Mouse (Mus musculus) adrenal gland, adult 8-10 months (tissue): Measurements from ENCODE around the gene Cemip. TPM values are rescaled to one million over a fixed set of nuclear protein-coding genes. Genes with fewer than 3 reads are reported as not detected.

Experiments used
- DNase-seq: peaks from one replicate; pipeline ENCODE4 v3.0.0; 2022
- total RNA-seq, 4 experiments: library from RNA; stranded (reverse); gene quantifications; 2 replicates each; pipeline ENCODE4 v1.2.4; 2022

The Cemip gene
- total RNA-seq, 4 experiments from 2014 or later, result 0.77 to 1.4 (median 1.0) TPM

GRCm38 (mm10) chr7:83965181-83965580, 121.1 kb downstream of the Cemip start:
- no peak for DNase-seq

DNA sequence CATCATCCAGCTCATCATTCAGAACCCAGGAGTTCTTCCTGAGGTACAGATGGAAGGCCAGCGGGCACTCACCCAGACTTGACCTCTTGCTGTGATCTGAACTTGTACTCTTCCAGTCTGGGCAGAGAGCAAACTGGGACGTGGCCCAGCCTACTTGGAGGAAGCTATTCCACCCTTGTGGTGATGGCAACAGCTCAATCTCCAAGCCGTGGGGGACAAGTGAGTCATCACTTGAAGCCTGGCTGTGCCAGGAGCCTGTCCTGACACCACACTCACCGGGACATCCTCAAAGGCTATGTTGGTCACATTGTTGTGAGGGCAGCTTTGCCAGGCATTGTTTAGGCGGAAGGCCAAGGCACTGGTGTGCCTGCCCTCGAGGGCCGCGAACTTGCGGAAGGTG, 133.8 kb downstream of the Cemip start:
- DNase-seq, result no peak

- no peak for DNase-seq
Observed at GRCm38 (mm10) chr7:83951327-83951726, 135.0 kb downstream of the Cemip start.

DNA sequence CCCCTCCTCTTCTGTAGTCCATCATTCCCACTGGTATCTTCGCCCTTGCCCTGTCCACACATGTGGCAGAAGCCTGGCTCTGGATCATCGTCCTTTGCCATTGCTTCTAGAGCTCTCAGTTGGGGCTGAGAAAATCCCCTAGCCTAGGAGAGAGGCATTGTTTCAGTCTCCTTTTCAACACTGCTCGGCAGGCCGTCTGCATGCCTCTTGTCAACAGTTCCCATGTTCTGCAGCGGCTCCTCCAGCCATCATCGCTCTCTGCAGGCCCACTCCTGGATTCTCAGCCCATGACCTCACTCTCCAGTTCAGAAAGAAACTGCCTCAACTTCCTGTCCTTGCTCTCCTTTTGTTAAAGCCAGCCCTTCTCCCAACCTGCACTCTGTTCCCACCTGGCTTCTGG, 136.6 kb downstream of the Cemip start:
- DNase-seq, result no peak

DNA sequence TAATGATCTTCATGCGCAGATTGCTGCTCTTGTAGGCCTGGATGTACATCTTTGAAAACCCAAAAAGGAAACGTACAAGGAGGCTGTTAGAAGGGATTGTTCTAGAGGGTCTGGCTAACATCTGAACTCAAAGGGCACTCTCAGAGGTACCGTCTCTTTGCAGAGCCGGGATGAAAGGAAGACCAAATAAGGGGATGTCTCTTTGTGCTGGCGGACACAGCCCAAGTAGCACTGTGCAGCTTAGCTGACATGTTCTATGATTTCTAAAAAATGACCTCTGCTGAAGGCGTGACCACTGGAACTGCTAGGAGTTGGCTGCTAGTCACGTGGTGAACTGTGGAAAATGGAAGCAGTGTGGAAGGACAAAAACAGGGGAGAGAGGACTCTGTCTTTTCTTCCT, 137.6 kb downstream of the Cemip start:
- DNase-seq, result no peak

- peak; percentile 69 for DNase-seq
Observed at GRCm38 (mm10) chr7:83941701-83942101, 144.6 kb downstream of the Cemip start.

GRCm38 (mm10) chr7:83940136-83940535, 146.2 kb downstream of the Cemip start:
- DNase-seq, result no peak

DNA sequence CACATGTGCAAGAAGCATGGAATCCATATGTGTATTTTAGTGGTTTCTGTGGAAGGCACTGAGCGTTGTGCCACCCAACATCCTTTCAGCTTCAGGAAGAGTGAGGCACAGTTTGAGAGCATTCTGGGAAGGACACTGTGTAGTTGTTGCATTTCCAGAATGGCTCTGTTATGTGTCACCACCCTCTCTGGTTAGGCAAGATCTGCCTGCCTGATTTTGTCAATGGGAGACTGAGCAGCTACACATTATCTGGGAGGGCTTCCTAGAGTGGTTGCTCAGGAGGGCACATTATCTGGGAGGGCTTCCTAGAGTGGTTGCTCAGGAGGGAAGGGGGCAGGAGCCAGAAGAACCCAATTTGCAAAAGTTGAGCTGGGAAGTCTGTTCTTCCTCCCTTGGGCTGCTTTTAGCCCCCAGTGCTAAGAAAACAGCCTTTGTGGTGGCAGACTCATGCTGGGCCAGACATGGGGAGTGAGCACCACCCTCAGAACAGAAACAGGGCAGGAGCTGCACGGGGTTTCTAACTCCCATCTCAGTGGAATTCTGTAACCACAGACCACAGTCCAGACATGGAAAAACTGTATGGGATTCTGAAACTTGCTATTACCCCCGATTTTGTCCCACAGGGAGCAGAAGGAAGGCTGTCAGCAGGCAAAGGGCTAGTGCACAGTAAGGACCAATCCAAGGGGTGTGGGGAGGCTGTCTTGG, 147.1 kb downstream of the Cemip start:
- DNase-seq, result no peak

GRCm38 (mm10) chr7:83921637-83922036, 164.7 kb downstream of the Cemip start:
- no peak for DNase-seq

GRCm38 (mm10) chr7:83920241-83920640, 166.1 kb downstream of the Cemip start:
- no peak for DNase-seq

DNA sequence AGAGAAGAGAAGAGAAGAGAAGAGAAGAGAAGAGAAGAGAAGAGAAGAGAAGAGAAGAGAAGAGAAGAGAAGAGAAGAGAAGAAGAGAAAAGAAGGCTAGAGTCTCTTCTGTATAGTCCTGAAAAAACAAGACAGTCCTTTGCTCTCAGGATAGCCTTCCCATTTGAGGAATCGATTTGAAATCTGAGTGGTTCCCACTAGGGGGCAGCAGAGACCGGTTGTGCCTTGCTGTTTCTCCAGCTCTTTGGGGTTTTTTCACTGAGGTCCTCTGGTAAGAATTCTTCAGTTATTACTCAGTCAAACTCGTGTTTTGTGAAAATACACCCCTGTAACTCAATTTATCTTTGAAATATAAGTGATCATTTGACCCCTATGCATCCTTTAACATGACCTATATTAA, 171.7 kb downstream of the Cemip start:
- DNase-seq, result peak; percentile 55

GRCm38 (mm10) chr7:83913995-83914394, 172.3 kb downstream of the Cemip start:
- no peak for DNase-seq

DNA sequence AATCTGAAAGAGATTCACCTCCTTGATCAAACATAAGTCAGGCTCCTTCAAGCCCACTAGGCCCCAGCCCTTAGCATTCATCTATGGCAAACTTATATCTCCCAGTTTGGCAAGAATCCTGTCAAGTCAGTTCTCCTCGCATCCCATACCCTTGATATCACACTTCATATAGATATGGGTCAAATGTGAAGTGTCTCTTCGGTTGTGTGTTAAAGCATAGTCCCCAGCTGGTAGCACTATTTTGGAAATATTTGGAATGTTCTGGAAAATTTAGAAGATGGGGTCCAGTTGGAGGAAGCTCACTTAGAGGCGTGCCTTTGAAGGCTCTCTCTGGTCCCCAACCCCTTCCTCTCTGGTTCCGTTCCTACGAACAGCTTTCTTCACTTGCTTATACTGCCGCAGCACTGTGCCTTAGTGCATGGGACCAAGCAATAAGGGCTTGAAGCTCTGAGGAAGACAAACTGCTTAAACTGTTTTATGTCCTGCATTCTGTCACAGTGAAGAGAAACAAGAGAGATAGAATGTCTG, 172.8 kb downstream of the Cemip start:
- no peak for DNase-seq

- no peak for DNase-seq
Observed at GRCm38 (mm10) chr7:83911909-83912308, 174.4 kb downstream of the Cemip start.

DNA sequence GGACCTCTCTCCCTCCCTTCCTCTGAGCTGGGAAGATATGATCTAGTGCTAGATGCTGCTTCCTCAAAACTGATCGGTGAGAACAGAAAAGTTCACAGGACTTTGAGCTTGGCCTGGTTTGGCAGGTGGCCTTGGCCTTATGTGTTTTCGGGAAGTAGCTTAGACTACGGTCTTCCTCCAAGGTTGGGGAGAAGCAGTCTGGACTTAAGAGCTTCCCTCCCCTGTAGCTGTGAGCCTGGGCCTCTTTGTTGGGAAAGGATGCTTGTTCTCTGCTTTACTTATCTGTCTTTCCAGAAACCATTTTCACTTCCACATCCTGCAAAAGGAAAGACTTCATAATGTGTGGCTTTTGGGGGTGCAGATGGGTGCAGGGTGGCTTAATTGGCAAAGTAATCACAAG, 181.5 kb downstream of the Cemip start:
- no peak for DNase-seq

- DNase-seq, result no peak
Observed at GRCm38 (mm10) chr7:83902296-83903145, 183.8 kb downstream of the Cemip start.

GRCm38 (mm10) chr7:83901425-83901824, 184.9 kb downstream of the Cemip start:
- no peak for DNase-seq

GRCm38 (mm10) chr7:83900519-83900918, 185.8 kb downstream of the Cemip start:
- DNase-seq, result no peak

DNA sequence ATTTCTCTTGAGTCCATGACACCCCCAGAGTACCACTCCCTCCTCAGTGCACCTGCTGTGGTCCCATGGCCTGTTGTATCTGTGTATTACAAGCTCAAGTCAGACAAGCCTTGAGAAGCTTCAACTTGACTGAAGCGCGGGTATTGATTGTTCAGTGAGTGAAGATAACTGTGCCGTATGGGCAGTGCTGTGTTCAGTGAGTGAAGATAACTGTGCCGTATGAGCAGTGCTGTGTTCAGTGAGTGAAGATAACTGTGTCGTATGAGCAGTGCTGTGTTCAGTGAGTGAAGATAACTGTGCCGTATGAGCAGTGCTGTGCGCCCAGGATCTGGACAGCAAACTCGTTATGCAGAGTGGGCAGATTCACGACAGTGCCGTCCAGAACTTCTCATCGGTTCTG, 188.0 kb downstream of the Cemip start:
- no peak for DNase-seq

GRCm38 (mm10) chr7:83896077-83896740, 190.1 kb downstream of the Cemip start:
- no peak for DNase-seq

DNA sequence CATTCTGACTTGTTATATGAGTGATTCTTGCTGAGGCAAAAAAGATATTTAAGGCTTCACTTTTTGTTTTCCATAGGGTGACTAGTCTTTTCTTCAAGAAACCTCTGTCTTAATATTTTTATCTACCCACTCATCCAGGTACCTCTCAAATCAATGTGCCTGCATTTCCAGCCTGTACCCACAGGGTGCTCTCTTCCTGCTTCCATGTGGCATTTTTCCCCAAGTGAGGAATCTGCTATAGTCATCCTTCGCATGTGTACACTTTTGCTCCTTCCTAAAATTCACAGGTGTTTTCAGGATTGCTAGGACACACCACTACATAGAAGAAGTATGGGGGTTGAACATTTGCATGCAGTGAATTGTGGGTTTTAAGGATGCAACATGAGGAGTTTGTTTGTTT, 192.0 kb downstream of the Cemip start:
- no peak for DNase-seq

DNA sequence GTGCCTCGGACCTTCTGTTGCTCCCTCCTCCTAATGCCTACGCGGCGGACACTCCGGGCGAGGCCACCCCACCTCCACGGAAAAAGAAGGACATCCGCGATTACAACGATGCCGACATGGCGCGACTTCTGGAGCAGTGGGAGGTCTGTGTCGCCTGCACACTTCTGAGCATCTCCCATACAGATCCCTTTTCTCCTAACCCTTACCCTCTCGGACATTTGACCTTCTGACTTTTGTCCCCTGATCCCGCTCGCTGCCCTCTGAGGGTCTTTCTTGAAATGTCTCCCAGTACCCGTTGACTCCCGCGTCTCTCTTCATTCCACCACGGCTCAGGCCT, 194.0 kb downstream of the Cemip start:
- DNase-seq, result no peak
